8 mouse cellular contexts compared by ENCODE assay signal in the genomic region with DNA sequence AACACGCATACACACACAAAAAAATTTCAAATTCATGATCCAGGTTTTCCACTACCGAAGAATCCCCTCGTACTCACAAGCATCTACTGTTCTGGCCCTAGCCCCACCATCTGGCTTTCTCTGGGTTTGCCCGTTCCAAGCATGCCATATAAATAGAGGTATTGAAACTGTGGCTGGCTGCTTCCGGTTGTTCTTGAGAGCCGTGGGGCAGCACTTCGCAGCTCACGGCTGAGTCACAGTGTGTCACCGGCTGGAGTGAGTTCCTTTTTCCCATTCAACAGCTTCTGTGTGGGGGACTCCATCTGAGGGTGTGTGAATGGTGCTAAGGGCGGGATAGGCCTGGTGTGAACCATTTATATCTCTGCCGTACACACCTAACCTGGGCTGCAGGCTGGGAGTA. TPM values are rescaled to one million over a fixed set of nuclear protein-coding genes. Genes with fewer than 3 reads are reported as not detected.
A peak's percentile ranks its signal among the peaks of the same experiment; 100 is the strongest.
DNase-seq lines count a peak whose midpoint lies in the region; ATAC-seq lines count a peak whose summit lies in the region.

No protein-coding gene starts in this region.

- no peak overlapping the region for H3K9ac ChIP-seq in midbrain, embryonic 15.5 days

- peak; percentile 91 for DNase-seq in right cerebral cortex, adult 18-20 months
- no peak for DNase-seq in right cerebral cortex, postnatal 4 days
- peak; percentile 63 to 79 for DNase-seq in frontal cortex, postnatal 14 days (ENCODE audit: low spot score in 2 of 2)
- no peak for DNase-seq in limb, embryonic 10.5 days (ENCODE audit: low spot score)
- peak; percentile 47 for DNase-seq in thymus, postnatal 14 days
- DNase-seq in neural tube, embryonic 10.5 days (ENCODE audit: extremely low spot score, low spot score): no peak
- DNase-seq in adrenal gland, postnatal 14 days: no peak

- H3K4me1 ChIP-seq in limb, embryonic 10.5 days: peaks cover 33% of the 10 kb centered on the region
- peaks cover 18% of the 10 kb centered on the region for H3K4me1 ChIP-seq in midbrain, embryonic 15.5 days

- H3K36me3 ChIP-seq in limb, embryonic 10.5 days: no peaks in the 10 kb centered on the region
- no peaks in the 10 kb centered on the region for H3K36me3 ChIP-seq in midbrain, embryonic 15.5 days (replicated peaks)

- no peak overlapping the region for H3K4me3 ChIP-seq in limb, embryonic 10.5 days
- H3K4me3 ChIP-seq in midbrain, embryonic 15.5 days: no peak overlapping the region

- 91% methylated on average over 11 of the region's 11 CpGs for WGBS in limb, embryonic 10.5 days
- WGBS in midbrain, embryonic 15.5 days: 92% methylated on average over 11 of the region's 11 CpGs

- H3K4me2 ChIP-seq in midbrain, embryonic 15.5 days: no peak overlapping the region

- H3K27ac ChIP-seq in limb, embryonic 10.5 days: 0 out of 2 replicates have a peak overlapping the region, but pooled peaks have one; percentile 20
- H3K27ac ChIP-seq in midbrain, embryonic 15.5 days: no peak overlapping the region

- no peaks in the 10 kb centered on the region for H3K9me3 ChIP-seq in limb, embryonic 10.5 days (replicated peaks)
- no peaks in the 10 kb centered on the region for H3K9me3 ChIP-seq in midbrain, embryonic 15.5 days

- ATAC-seq in midbrain, embryonic 15.5 days (replicated peaks): no peak

- peaks cover 43% of the 10 kb centered on the region for H3K27me3 ChIP-seq in limb, embryonic 10.5 days (ENCODE audit: low read depth, poor library complexity, severe bottlenecking)
- peaks cover 23% of the 10 kb centered on the region for H3K27me3 ChIP-seq in midbrain, embryonic 15.5 days (replicated peaks)

RNA-seq across cellular contexts. Expression of a gene that starts 2.7 kb away (rescaled TPM):
- polyA plus RNA-seq in limb, embryonic 10.5 days (2016; fragmentation: Nextera tagmentation; extraction: Ambion mirVana): 1.9 and 3.0 TPM in 2 replicates
- total RNA-seq in adrenal gland, postnatal 14 days (2021): 34.1 and 37.6 TPM in 2 replicates
- polyA plus RNA-seq in midbrain, embryonic 15.5 days (2015; fragmentation: Nextera tagmentation; extraction: Ambion mirVana): 3.1 and 3.6 TPM in 2 replicates

RNA-seq across cellular contexts. Expression of a gene that starts 27.3 kb away (rescaled TPM):
- polyA plus RNA-seq in limb, embryonic 10.5 days (2016; fragmentation: Nextera tagmentation; extraction: Ambion mirVana): 359 and 361 TPM in 2 replicates
- total RNA-seq in adrenal gland, postnatal 14 days (2021): 48.4 and 54.1 TPM in 2 replicates
- polyA plus RNA-seq in midbrain, embryonic 15.5 days (2015; fragmentation: Nextera tagmentation; extraction: Ambion mirVana): 51.2 and 59.2 TPM in 2 replicates

RNA-seq across cellular contexts. Expression of a gene that starts 28.6 kb away (rescaled TPM):
- 1.3 and 1.6 TPM in 2 replicates for polyA plus RNA-seq in limb, embryonic 10.5 days (2016; fragmentation: Nextera tagmentation; extraction: Ambion mirVana)
- total RNA-seq in adrenal gland, postnatal 14 days (2021): 25.3 and 33.2 TPM in 2 replicates
- polyA plus RNA-seq in midbrain, embryonic 15.5 days (2015; fragmentation: Nextera tagmentation; extraction: Ambion mirVana): 1.0 and 2.4 TPM in 2 replicates

RNA-seq across cellular contexts. Expression of a gene that starts 57.5 kb away (rescaled TPM):
- polyA plus RNA-seq in limb, embryonic 10.5 days (2016; fragmentation: Nextera tagmentation; extraction: Ambion mirVana): 59.3 and 82.8 TPM in 2 replicates
- 245 and 247 TPM in 2 replicates for total RNA-seq in adrenal gland, postnatal 14 days (2021)
- polyA plus RNA-seq in midbrain, embryonic 15.5 days (2015; fragmentation: Nextera tagmentation; extraction: Ambion mirVana): 139 and 162 TPM in 2 replicates

Comparison
In these comparisons a context has a peak if more than half of its experiments do, and no peak if none do; other contexts are left out.
1. DNase-seq: peak in right cerebral cortex, adult 18-20 months (single experiment), frontal cortex, postnatal 14 days (2 of 2) and thymus, postnatal 14 days (single experiment); none in right cerebral cortex, postnatal 4 days (single experiment), limb, embryonic 10.5 days (single experiment), neural tube, embryonic 10.5 days (single experiment) and adrenal gland, postnatal 14 days (single experiment).